Mouse (Mus musculus) erythroblast, embryonic 14.5 days (primary cell): Measurements from ENCODE around the gene Brms1l. TPM values are rescaled to one million over a fixed set of nuclear protein-coding genes. Genes with fewer than 3 reads are reported as not detected.
"Not testable (repeated sequence)": the region's sequence is repeated elsewhere in the genome, so short reads cannot be mapped to it uniquely, and the experiment has no call there.

Experiments used
- H3K27me3 ChIP-seq: 2 replicates; pipeline ENCODE4 v1.6.1; 2012; ENCODE audit warnings: inconsistent platforms; ENCODE audit not compliant: control insufficient read depth
- H3K36me3 ChIP-seq: 2 replicates; pipeline ENCODE4 v1.6.1; 2012; ENCODE audit warnings: mild to moderate bottlenecking, inconsistent platforms; ENCODE audit not compliant: control insufficient read depth
- H3K4me1 ChIP-seq: 2 replicates; pipeline ENCODE4 v1.6.1; 2012; ENCODE audit warnings: inconsistent platforms; ENCODE audit not compliant: control insufficient read depth
- H3K4me3 ChIP-seq: replicated peaks from 2 replicates; pipeline ENCODE3; 2012; ENCODE audit warnings: moderate library complexity, mild to moderate bottlenecking, inconsistent platforms
- H3K9me3 ChIP-seq: 2 replicates; pipeline ENCODE4 v1.6.1; 2012; ENCODE audit warnings: low read length, inconsistent platforms, mixed read lengths; ENCODE audit not compliant: control insufficient read depth
- GATA1 ChIP-seq: IDR thresholded peaks from 2 replicates; pipeline ENCODE4 v1.6.1; 2012; ENCODE audit warnings: low read length, inconsistent platforms, mixed read lengths
- TAL1 ChIP-seq: IDR thresholded peaks from 3 replicates; pipeline ENCODE4 v1.6.1; 2012; ENCODE audit warnings: low read length, inconsistent platforms, mixed read lengths
- polyA plus RNA-seq: library from polyadenylated mRNA; stranded (reverse); fragments of >175 nt; gene quantifications from 2 replicates; pipeline ENCODE4 v1.2.3, GENCODE M21; 2012

Gene Brms1l
- polyA plus RNA-seq = 6.1 and 8.1 TPM in 2 replicates

DNA sequence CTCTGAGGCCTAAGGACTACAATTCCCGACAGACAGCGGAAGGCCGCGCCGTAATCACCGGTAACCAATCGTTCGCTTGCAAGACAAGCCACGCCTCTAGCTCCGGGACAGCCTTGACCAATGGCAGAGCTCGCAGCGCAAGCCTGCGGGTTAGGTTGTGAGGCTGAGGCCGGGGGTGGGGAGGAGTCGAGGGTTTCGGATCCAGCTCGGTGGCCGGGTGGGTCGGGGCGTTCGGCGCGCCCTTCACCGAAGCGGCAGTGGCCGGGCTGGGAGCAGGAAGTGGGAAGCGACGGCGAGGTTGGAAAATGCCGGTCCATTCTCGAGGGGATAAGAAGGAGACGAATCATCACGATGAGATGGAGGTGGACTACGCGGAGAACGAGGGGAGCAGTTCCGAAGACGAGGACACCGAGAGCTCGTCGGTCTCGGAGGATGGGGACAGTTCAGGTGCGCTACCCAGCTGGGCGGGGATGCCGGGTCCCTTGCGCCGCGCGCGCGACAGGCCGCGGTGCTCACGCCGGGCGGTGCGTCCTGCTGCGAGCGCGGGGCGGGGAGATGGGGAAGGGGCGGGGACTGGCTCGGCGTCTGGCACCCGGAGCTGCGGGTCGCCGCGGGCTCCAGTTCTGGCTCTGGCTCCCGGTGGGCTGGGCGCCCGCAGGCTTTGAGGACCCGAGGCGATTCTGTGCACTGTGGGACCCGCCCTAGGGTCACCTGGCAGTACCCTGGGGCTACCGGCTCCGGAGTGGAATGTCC, at the start of gene Brms1l:
Gene Brms1l, plus strand, starts transcription at position 126 of the 753 bp plus-strand sequence.
- peak within 1 kb of the TSS; percentile 89 for H3K4me3 ChIP-seq
- no peaks in the 10 kb centered on the region for H3K9me3 ChIP-seq
- no peaks in the 10 kb centered on the region for H3K27me3 ChIP-seq
- no peak for TF ChIP-seq GATA1
- TF ChIP-seq TAL1 = no peak
- H3K4me1 ChIP-seq = peaks cover 30% of the 10 kb centered on the region
- peaks cover 13% of the 10 kb centered on the region for H3K36me3 ChIP-seq

DNA sequence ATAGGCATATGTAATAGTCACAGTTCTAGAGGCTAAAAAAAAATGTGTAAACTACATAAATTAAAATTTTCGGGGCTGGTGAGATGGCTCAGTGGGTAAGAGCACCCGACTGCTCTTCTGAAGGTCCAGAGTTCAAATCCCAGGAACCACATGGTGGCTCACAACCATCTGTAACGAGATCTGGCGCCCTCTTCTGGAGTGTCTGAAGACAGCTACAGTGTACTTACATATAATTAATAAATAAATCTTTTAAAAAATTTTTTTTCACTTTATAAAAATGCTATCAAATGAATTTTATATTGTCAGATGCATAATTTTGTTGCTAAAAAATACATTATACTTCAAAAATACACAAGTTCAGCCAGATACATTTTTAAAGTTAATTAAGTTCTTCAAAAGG, 41.6 kb upstream of the Brms1l start:
- H3K36me3 ChIP-seq, H3K27me3 ChIP-seq, H3K9me3 ChIP-seq, H3K4me1 ChIP-seq, H3K4me3 ChIP-seq: not testable (repeated sequence)

DNA sequence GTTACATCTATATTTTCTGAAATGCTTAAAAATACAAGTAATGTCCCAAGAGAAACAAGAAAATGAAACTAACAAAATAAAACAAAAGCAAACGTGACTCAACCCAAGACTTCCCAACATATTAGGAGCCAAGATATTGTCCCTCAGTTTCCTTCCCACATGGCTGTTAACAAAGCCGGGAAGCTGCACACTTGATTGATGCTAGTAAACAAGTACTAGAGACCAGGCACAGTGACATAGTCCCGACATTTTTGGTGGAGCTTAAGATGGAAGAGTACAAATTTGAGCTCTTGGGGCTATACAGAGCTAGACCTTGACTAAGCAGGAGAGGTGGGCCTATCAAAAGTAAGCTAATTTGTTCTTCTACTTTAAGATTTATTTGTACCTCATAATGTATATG, 39.0 kb upstream of the Brms1l start:
- Histone ChIP-seq H3K27me3 (no peaks in the 10 kb centered on the region), H3K36me3 (peaks cover 8% of the 10 kb centered on the region), H3K4me3 (no peak overlapping the region), H3K4me1 (peaks cover 12% of the 10 kb centered on the region), H3K9me3 (no peaks in the 10 kb centered on the region)
- TF ChIP-seq TAL1 (no peak), GATA1 (no peak)

DNA sequence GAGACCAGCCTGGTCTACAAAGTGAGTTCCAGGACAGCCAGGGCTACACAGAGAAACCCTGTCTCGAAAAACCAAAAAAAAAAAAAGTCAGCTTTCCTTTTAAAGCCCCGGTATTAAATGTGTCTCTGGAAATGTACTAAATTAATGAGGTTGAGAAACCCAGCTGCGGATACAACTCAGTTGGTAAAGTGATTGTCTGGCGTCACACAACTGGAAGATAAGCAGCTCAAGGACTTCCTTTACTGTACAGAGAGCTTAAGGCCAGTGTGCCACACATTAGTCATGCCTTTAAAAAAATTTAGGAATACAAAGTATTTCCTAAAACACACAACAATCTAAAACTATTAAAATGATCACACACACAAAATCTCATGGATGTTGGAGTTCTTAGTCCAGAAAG, 37.4 kb upstream of the Brms1l start:
- H3K4me1 ChIP-seq = peaks cover 12% of the 10 kb centered on the region
- H3K36me3 ChIP-seq = peaks cover 6% of the 10 kb centered on the region
- H3K4me3 ChIP-seq = no peak overlapping the region
- no peak for TF ChIP-seq TAL1
- H3K27me3 ChIP-seq = no peaks in the 10 kb centered on the region
- no peaks in the 10 kb centered on the region for H3K9me3 ChIP-seq

DNA sequence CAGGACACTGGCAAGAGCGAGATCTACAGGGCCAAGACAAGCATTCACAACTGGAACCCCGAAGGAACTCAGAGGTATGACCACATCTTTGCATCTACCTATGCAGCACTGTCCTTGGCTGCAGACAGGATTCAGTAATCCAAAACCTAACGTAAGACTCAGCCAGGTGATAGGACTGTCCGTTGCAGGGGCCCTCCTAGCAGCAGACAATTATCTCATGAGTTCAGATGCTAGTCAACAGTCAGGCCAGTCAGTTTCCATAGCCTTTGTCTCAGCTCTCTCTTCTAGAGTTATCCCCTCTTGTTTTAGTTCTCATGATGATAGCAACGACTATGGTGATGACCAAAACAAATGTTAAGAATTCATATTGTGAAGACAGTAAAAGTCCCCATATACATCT, 36.0 kb upstream of the Brms1l start:
- peaks cover 2% of the 10 kb centered on the region for H3K36me3 ChIP-seq
- H3K9me3 ChIP-seq = no peaks in the 10 kb centered on the region
- no peak overlapping the region for H3K4me3 ChIP-seq
- H3K4me1 ChIP-seq = peaks cover 12% of the 10 kb centered on the region
- no peaks in the 10 kb centered on the region for H3K27me3 ChIP-seq
- TF ChIP-seq GATA1 = no peak
- TF ChIP-seq TAL1 = no peak

DNA sequence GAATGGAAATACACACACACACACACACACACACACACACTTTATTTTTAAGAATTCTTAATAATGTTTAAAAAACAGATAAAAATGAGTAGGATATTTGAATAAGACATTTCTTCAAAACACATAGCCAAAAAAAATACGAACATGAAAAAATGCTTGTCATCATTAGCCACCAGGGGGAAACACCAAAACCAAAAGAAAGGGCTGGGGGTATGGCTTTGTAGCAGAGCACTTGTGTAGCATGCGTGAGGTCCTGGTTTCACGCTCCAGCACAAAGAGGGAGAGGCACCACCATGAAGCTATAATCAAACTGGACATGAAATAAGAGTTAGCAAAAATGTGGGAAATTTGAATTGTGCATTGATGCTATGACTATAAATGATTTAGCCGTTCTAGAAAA, 35.0 kb upstream of the Brms1l start:
- Histone ChIP-seq H3K27me3 (no peaks in the 10 kb centered on the region), H3K4me3 (no peak overlapping the region), H3K9me3 (no peaks in the 10 kb centered on the region), H3K36me3 (peaks cover 2% of the 10 kb centered on the region), H3K4me1 (peaks cover 12% of the 10 kb centered on the region)
- TF ChIP-seq GATA1 (no peak), TAL1 (no peak)

DNA sequence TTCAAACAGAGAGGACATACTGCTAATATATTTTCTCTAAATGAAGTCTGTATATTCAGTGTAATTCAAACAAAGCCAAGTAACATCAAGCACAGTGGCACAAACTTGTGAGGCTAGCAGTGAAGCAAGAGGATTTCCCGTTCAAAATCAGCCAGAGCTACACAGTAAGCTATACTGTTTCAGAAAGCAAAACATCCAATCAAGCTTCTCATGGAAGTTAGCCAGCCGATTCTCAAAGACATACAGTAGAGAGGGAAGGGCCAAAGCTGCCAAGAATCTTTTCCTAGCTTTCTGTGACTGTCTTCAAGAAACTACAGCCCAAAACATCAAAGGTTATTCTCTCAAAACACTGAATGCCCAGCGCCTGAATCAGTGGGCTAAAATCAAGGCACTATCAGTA, 31.1 kb upstream of the Brms1l start:
- Histone ChIP-seq H3K36me3 (no peaks in the 10 kb centered on the region; the same call in 1 of the 2 replicates), H3K4me1 (peaks cover 4% of the 10 kb centered on the region), H3K4me3 (no peak overlapping the region), H3K9me3 (no peaks in the 10 kb centered on the region), H3K27me3 (no peaks in the 10 kb centered on the region)
- TF ChIP-seq TAL1 (no peak), GATA1 (no peak)

GRCm38 (mm10) chr12:55816488-55816887, 19.6 kb upstream of the Brms1l start:
- TF ChIP-seq TAL1 (no peak), GATA1 (no peak)
- Histone ChIP-seq H3K27me3 (no peaks in the 10 kb centered on the region), H3K9me3 (no peaks in the 10 kb centered on the region), H3K36me3 (peaks cover 2% of the 10 kb centered on the region; the same call in 1 of the 2 replicates), H3K4me3 (no peak overlapping the region), H3K4me1 (peaks cover 22% of the 10 kb centered on the region)

- Histone ChIP-seq H3K4me3 (peak overlapping the region; percentile 96), H3K27me3 (no peaks in the 10 kb centered on the region), H3K9me3 (no peaks in the 10 kb centered on the region), H3K36me3 (no peaks in the 10 kb centered on the region), H3K4me1 (peaks cover 23% of the 10 kb centered on the region)
- no peak for TF ChIP-seq TAL1
- TF ChIP-seq GATA1 = no peak
These were observed 15.9 kb upstream of the Brms1l start for GRCm38 (mm10) chr12:55820119-55820660.
